ENCODE assay signal across 8 mouse cellular contexts in genomic region chr3:67512807-67513206, GRCm38 (mm10). TPM values are rescaled to one million over a fixed set of nuclear protein-coding genes. Genes with fewer than 3 reads are reported as not detected.
DNase-seq lines count a peak whose midpoint lies in the region; ATAC-seq and TF ChIP-seq lines count a peak whose summit lies in the region.
"Had no signal": no experiment of that assay in that cellular context is flagged by ENCODE, and none has a peak within 500 bp of the region (broad histone marks: within the 10 kb centered on the region; RNA-seq: fewer than 3 reads in every experiment).

No protein-coding gene starts in this region.

- peak; percentile 66 for DNase-seq in Muller cell, postnatal 12 days (ENCODE audit: inconsistent ontology term)
- peak; percentile 53 for DNase-seq in c-Kit-positive CD71-positive TER-119-positive erythroid progenitor cells, embryonic 14.5 days (ENCODE audit: low spot score)
- peak; percentile 90 for DNase-seq in forebrain, embryonic 14.5 days (ENCODE audit: low spot score)
- peak; percentile 72 to 73 for DNase-seq in left cerebral cortex, adult 2 months (ENCODE audit: extremely low spot score in 1 of 2, low spot score in 2 of 2)
- peak; percentile 46 for DNase-seq in skeletal muscle tissue, adult 2 months (ENCODE audit: low read depth, low spot score)

- no peaks in the 10 kb centered on the region for H3K4me1 ChIP-seq in forebrain, embryonic 14.5 days (ENCODE audit: control insufficient read depth, insufficient read depth, low read length)
- H3K4me1 ChIP-seq in hindbrain, embryonic 15.5 days (replicated peaks): peaks cover 7% of the 10 kb centered on the region
- H3K4me1 ChIP-seq in midbrain, embryonic 12.5 days: peaks cover 11% of the 10 kb centered on the region

- peak; percentile 91 for TF ChIP-seq CTCF in left cerebral cortex, adult 2 months (IDR thresholded peaks at IDR 0.05)

- H3K27ac ChIP-seq in forebrain, embryonic 14.5 days (ENCODE audit: low read depth, low read length): no peak overlapping the region
- no peak overlapping the region for H3K27ac ChIP-seq in hindbrain, embryonic 15.5 days (replicated peaks)
- H3K27ac ChIP-seq in left cerebral cortex, adult 2 months: no peak overlapping the region
- H3K27ac ChIP-seq in midbrain, embryonic 12.5 days (replicated peaks): no peak overlapping the region

- H3K9me3 ChIP-seq in forebrain, embryonic 14.5 days (replicated peaks; ENCODE audit: control insufficient read depth, low read length): no peaks in the 10 kb centered on the region
- no peaks in the 10 kb centered on the region for H3K9me3 ChIP-seq in hindbrain, embryonic 15.5 days
- no peaks in the 10 kb centered on the region for H3K9me3 ChIP-seq in midbrain, embryonic 12.5 days
- H3K9me3 ChIP-seq: megakaryocyte, embryonic 14.5 days had no signal

- 6% methylated on average over 5 of the region's 5 CpGs for WGBS in forebrain, embryonic 14.5 days
- WGBS in hindbrain, embryonic 15.5 days: 2% methylated on average over 5 of the region's 5 CpGs
- 4% methylated on average over 5 of the region's 5 CpGs for WGBS in midbrain, embryonic 12.5 days

- ATAC-seq in forebrain, embryonic 14.5 days: peak; percentile 72
- peak; percentile 77 for ATAC-seq in hindbrain, embryonic 15.5 days (ENCODE audit: low FRiP score, low read depth)
- peak; percentile 44; the same call in 1 of the 2 replicates for ATAC-seq in midbrain, embryonic 12.5 days (ENCODE audit: low FRiP score, low read depth)

- H3K9ac ChIP-seq in forebrain, embryonic 14.5 days (ENCODE audit: low read length): no peak overlapping the region; the same call in 1 of the 2 replicates
- H3K9ac ChIP-seq in hindbrain, embryonic 15.5 days: no peak overlapping the region
- no peak overlapping the region for H3K9ac ChIP-seq in midbrain, embryonic 12.5 days (replicated peaks)

- intact Hi-C loops in left cerebral cortex, adult 2 months (cut with DNase I): loop anchor here (2.0 kb wide), 1 partner anchor 540 kb away; no protein-coding TSS in a partner anchor

- no peak overlapping the region for H3K4me2 ChIP-seq in forebrain, embryonic 14.5 days (ENCODE audit: low read length)
- no peak overlapping the region for H3K4me2 ChIP-seq in hindbrain, embryonic 15.5 days
- H3K4me2 ChIP-seq in midbrain, embryonic 12.5 days (replicated peaks): no peak overlapping the region

- H3K4me3 ChIP-seq in forebrain, embryonic 14.5 days (ENCODE audit: low read depth, low read length): no peak overlapping the region
- H3K4me3 ChIP-seq in hindbrain, embryonic 15.5 days: no peak overlapping the region
- no peak overlapping the region for H3K4me3 ChIP-seq in left cerebral cortex, adult 2 months
- no peak overlapping the region for H3K4me3 ChIP-seq in midbrain, embryonic 12.5 days
- H3K4me3 ChIP-seq: megakaryocyte, embryonic 14.5 days had no signal

- no peaks in the 10 kb centered on the region for H3K36me3 ChIP-seq in forebrain, embryonic 14.5 days (ENCODE audit: control insufficient read depth, insufficient read depth, low read length)
- no peaks in the 10 kb centered on the region for H3K36me3 ChIP-seq in hindbrain, embryonic 15.5 days
- H3K36me3 ChIP-seq in midbrain, embryonic 12.5 days: no peaks in the 10 kb centered on the region

- H3K27me3 ChIP-seq in forebrain, embryonic 14.5 days (replicated peaks; ENCODE audit: control insufficient read depth, insufficient read depth, low read length): peaks cover 19% of the 10 kb centered on the region
- H3K27me3 ChIP-seq in hindbrain, embryonic 15.5 days: peaks cover 21% of the 10 kb centered on the region; the same call in 1 of the 2 replicates
- H3K27me3 ChIP-seq in midbrain, embryonic 12.5 days: peaks cover 46% of the 10 kb centered on the region

RNA-seq across cellular contexts. Expression of gene Rarres1, which starts 2.5 kb away (rescaled TPM):
- 0.77 and 1.1 TPM in 2 replicates for polyA plus RNA-seq in forebrain, embryonic 14.5 days (2014; fragmentation: Nextera tagmentation; extraction: Ambion mirVana)
- 1.4 and 3.1 TPM in 2 replicates for polyA plus RNA-seq in hindbrain, embryonic 15.5 days (2015; fragmentation: Nextera tagmentation; extraction: Ambion mirVana)
- total RNA-seq in left cerebral cortex, adult 2 months (2021): 1 to 10 TPM; 1.5 to 1.7 TPM
- polyA plus RNA-seq in midbrain, embryonic 12.5 days (2016; fragmentation: Nextera tagmentation; extraction: Ambion mirVana): 0.86 and 1.1 TPM in 2 replicates

RNA-seq across cellular contexts. Expression of gene Lxn, which starts 49.1 kb away (rescaled TPM):
- 72.2 and 74.0 TPM in 2 replicates for polyA plus RNA-seq in forebrain, embryonic 14.5 days (2014; fragmentation: Nextera tagmentation; extraction: Ambion mirVana)
- polyA plus RNA-seq in hindbrain, embryonic 15.5 days (2015; fragmentation: Nextera tagmentation; extraction: Ambion mirVana): 174 and 188 TPM in 2 replicates
- 10 to 100 TPM; 29.9 to 36.4 TPM for total RNA-seq in left cerebral cortex, adult 2 months (2021)
- 88.8 and 93.2 TPM in 2 replicates for polyA plus RNA-seq in midbrain, embryonic 12.5 days (2016; fragmentation: Nextera tagmentation; extraction: Ambion mirVana)
